Mouse (Mus musculus) midbrain, embryonic 16.5 days (tissue): Measurements from ENCODE around the gene Vipr1. TPM values are rescaled to one million over a fixed set of nuclear protein-coding genes. Genes with fewer than 3 reads are reported as not detected.

ENCODE experiments used
- ATAC-seq: fragments of 200-750 bp; cut with Nextera tagmentation; 2 replicates; pipeline ENCODE4 v1.8.0; 2017; ENCODE audit warnings: moderate TSS enrichment
- H3K27ac ChIP-seq: fragments of 300-500 bp; sonication (generic); 2 replicates; pipeline ENCODE4 v1.5.1; 2014; ENCODE audit warnings: mild to moderate bottlenecking, low read length, mixed read lengths
- H3K27me3 ChIP-seq: fragments of 300-500 bp; sonication (generic); 2 replicates; pipeline ENCODE4 v1.6.1; 2014; ENCODE audit warnings: low read depth, low read length, mixed read lengths; ENCODE audit not compliant: control insufficient read depth, insufficient read depth
- H3K36me3 ChIP-seq: fragments of 300-500 bp; sonication (generic); 2 replicates; pipeline ENCODE4 v1.6.1; 2014; ENCODE audit warnings: mild to moderate bottlenecking, low read length, moderate library complexity, mixed read lengths; ENCODE audit not compliant: control insufficient read depth, insufficient read depth
- H3K4me1 ChIP-seq: fragments of 300-500 bp; sonication (generic); 2 replicates; pipeline ENCODE4 v1.6.1; 2014; ENCODE audit warnings: mild to moderate bottlenecking, low read length, mixed read lengths; ENCODE audit not compliant: control insufficient read depth, insufficient read depth
- H3K4me2 ChIP-seq: fragments of 300-500 bp; sonication (generic); 2 replicates; pipeline ENCODE4 v1.6.1; 2014; ENCODE audit warnings: mild to moderate bottlenecking, low read length, mixed read lengths
- H3K4me3 ChIP-seq: fragments of 300-500 bp; sonication (generic); 2 replicates; pipeline ENCODE4 v1.5.1; 2014; ENCODE audit warnings: low read depth, mild to moderate bottlenecking, low read length, moderate library complexity, mixed read lengths
- H3K9ac ChIP-seq: fragments of 300-500 bp; sonication (generic); 2 replicates; pipeline ENCODE4 v1.6.1; 2014; ENCODE audit warnings: low read depth, low read length, mixed read lengths
- H3K9me3 ChIP-seq: fragments of 300-500 bp; sonication (generic); replicated peaks from 2 replicates; pipeline ENCODE4 v1.6.1; 2014; ENCODE audit warnings: mild to moderate bottlenecking, low read length, mixed read lengths; ENCODE audit not compliant: control insufficient read depth, poor library complexity, severe bottlenecking
- WGBS: fragments of 180-500 bp; shearing (Covaris S2); extraction: QIAGEN DNeasy Blood & Tissue Kit; methylation state at CpG from one replicate; pipeline ENCODE4 v1.1.7; 2014; 5-methylcytosine and 5-hydroxymethylcytosine counted together
- polyA plus RNA-seq: library from polyadenylated mRNA; unstranded; fragments of >200 nt; fragmentation: Nextera tagmentation; extraction: Ambion mirVana; gene quantifications from 2 replicates; pipeline ENCODE4 v1.2.1, GENCODE M21; 2015

Vipr1 gene
- polyA plus RNA-seq, 1 experiment from 2014 or later, result 0.15 TPM

DNA sequence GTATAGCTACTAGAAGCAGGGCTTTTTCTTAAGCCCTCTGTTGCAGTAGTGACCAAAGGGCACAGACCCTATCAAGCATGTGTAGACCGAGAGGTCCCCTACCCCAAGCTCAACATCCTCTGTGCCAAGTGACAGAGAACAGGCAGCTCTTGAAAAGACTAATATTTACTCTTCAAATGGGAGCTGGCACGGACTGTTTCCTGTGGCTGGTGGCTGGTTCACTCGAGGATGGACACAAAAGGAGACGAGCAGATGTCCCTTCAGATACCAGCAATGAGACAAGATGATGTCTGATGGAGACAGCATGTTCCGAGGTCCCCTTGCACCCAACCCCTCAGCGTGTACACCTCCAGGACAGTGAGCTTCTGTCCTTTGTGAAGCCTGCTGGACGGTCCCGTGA is 35.0 kb downstream of the Vipr1 start:
- H3K36me3 ChIP-seq, result no peaks in the 10 kb centered on the region; the same call in 1 of the 2 replicates
- no peak overlapping the region for H3K4me3 ChIP-seq
- no peak for ATAC-seq
- no peaks in the 10 kb centered on the region for H3K9me3 ChIP-seq
- no peak overlapping the region for H3K4me2 ChIP-seq
- 80% methylated on average over 8 of the region's 8 CpGs for WGBS
- no peaks in the 10 kb centered on the region; the same call in 1 of the 2 replicates for H3K4me1 ChIP-seq
- H3K27me3 ChIP-seq, result no peaks in the 10 kb centered on the region
- H3K27ac ChIP-seq, result no peak overlapping the region
- no peak overlapping the region for H3K9ac ChIP-seq

DNA sequence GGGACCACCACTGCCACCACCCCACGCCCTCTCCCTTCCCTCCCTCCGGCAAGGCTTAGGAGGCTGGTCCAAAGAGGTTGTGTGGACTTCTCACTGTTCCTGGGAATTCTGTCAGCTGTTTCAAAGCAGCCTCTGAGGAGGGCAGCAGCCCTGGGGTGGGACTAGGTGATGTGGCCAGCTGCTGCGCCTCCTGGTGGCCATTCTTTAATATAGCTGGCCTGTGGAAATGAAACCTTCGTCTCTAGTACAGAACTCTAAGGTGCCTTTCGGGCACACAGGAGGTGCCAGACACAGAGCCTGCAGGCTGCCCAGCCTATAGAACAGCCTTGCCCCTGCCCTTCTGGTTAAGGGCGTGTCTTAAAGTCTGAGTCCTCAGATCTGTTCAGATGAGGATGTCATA is 37.0 kb downstream of the Vipr1 start:
- 11% methylated on average over 6 of the region's 6 CpGs for WGBS
- peaks cover 5% of the 10 kb centered on the region for H3K36me3 ChIP-seq
- no peak overlapping the region for H3K9ac ChIP-seq
- ATAC-seq, result peak; percentile 64
- H3K9me3 ChIP-seq, result no peaks in the 10 kb centered on the region
- H3K4me3 ChIP-seq, result no peak overlapping the region
- no peaks in the 10 kb centered on the region; the same call in 1 of the 2 replicates for H3K4me1 ChIP-seq
- H3K27me3 ChIP-seq, result no peaks in the 10 kb centered on the region
- H3K27ac ChIP-seq, result no peak overlapping the region
- no peak overlapping the region for H3K4me2 ChIP-seq

DNA sequence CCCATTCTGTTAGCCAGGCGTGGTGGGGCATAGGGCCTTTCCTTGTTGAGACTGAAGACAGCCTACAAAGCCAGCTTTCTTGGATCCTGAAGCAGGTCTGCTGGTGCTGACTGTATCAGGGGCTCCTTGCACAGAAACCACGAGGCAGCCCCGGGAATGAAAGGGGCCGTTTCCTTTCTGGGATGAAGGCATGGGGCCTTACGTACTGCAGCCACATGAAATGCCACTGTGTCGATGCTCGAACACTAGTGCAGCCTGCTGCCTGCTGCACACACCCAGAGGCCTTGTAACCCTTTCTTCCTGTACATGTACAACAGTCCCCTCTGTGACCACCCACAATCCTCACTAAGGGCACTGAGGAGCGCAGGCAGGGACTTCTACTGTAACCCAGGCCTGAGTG is 38.7 kb downstream of the Vipr1 start:
- WGBS, result 79% methylated on average over 8 of the region's 8 CpGs
- Histone ChIP-seq H3K9ac (no peak overlapping the region), H3K4me1 (no peaks in the 10 kb centered on the region; the same call in 1 of the 2 replicates), H3K9me3 (no peaks in the 10 kb centered on the region), H3K4me3 (no peak overlapping the region), H3K36me3 (peaks cover 11% of the 10 kb centered on the region), H3K27ac (no peak overlapping the region), H3K4me2 (no peak overlapping the region), H3K27me3 (no peaks in the 10 kb centered on the region)
- ATAC-seq, result no peak

DNA sequence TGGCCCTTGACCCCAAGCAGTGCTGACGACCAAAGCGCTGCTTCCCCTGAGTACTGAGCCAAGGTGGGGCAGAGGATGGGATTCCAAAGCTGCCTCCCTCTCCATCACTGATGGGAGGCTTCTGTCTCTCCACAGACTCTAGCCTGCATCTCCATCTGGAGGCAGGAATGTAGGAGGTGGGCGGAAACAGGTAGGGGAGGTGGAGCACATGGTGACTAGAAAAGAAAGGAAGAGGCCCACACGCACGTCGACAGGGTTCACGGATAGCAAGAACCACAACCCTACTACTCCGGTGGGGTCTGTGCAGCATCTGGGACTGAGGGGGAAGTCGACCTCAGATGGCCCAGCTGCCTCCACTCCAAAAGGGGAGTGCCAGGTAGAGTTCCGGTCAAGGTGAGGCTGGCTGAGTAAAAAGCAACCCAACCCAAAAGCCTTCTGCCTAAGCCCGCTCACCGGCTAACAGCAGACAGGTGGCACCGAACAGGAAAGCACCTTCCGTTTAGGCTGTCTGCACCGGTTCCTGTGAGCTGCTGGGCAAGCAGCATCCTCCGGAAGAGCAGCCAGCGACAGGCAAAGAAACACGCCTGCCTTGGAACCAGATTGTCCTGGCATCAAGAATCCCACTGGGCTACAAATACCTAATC is 39.6 kb downstream of the Vipr1 start:
- Histone ChIP-seq H3K4me3 (no peak overlapping the region), H3K9me3 (no peaks in the 10 kb centered on the region), H3K9ac (no peak overlapping the region), H3K4me1 (no peaks in the 10 kb centered on the region; the same call in 1 of the 2 replicates), H3K27me3 (no peaks in the 10 kb centered on the region), H3K4me2 (no peak overlapping the region), H3K36me3 (peaks cover 11% of the 10 kb centered on the region), H3K27ac (no peak overlapping the region)
- ATAC-seq, result no peak
- WGBS, result 83% methylated on average over 18 of the region's 18 CpGs

- Histone ChIP-seq H3K4me1 (peaks cover 8% of the 10 kb centered on the region), H3K9me3 (no peaks in the 10 kb centered on the region), H3K4me3 (no peak overlapping the region), H3K4me2 (no peak overlapping the region), H3K9ac (no peak overlapping the region), H3K27ac (no peak overlapping the region), H3K36me3 (peaks cover 11% of the 10 kb centered on the region), H3K27me3 (no peaks in the 10 kb centered on the region)
- WGBS, result 79% methylated on average over 7 of the region's 7 CpGs
- ATAC-seq, result no peak
Observed at GRCm38 (mm10) chr9:121684702-121685101, 42.2 kb downstream of the Vipr1 start.

DNA sequence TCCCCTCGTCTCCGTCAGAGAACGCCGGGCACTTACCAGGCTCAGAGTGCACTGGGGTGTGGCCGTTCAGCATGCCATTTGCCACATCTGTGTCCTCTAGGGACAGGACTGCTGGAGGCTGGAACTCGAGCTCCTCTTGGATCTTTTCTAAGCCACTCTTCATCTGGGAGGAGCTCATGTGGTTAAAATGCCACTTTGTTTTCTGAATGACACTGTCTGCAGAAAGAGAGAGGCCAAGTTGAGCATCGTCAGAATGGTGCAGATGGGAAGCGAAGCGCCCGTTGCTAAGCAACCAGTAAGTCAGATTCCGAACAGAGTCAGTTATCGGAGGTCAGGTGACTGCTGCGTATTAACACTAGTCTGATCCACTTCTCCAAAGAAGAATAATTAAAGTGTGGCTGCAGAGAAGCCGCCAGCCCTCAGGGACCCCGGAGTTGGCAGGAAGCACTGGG is 47.7 kb downstream of the Vipr1 start:
- Histone ChIP-seq H3K4me3 (peak overlapping the region; percentile 19), H3K27me3 (no peaks in the 10 kb centered on the region), H3K36me3 (peaks cover 10% of the 10 kb centered on the region), H3K4me2 (peak overlapping the region; percentile 50), H3K9ac (no peak overlapping the region), H3K4me1 (peaks cover 21% of the 10 kb centered on the region), H3K27ac (peak overlapping the region; percentile 76), H3K9me3 (no peaks in the 10 kb centered on the region)
- ATAC-seq, result peak; percentile 96
- 20% methylated on average over 15 of the region's 15 CpGs for WGBS

DNA sequence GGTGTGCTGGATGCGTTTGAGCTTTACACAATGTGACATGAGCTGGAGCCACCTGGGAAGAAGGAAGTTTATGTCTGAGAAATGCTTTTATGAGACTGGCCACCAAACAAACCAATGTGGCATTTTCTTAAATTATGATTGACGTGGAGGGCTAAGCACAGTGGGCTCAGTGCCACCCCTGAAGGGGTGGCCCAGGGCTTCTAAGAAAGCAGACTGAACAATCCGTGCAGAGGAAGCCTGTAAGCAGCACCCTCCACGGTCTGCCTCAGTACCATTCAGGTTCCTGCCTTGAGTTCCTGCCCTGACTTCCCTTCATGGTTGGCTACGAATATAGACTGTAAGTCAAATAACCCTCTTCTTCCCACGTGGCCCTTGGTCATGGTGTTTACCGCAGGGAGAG is 48.2 kb downstream of the Vipr1 start:
- ATAC-seq, result peak; percentile 44
- peak overlapping the region; percentile 76 for H3K27ac ChIP-seq
- no peak overlapping the region for H3K4me3 ChIP-seq
- no peaks in the 10 kb centered on the region for H3K9me3 ChIP-seq
- no peak overlapping the region for H3K9ac ChIP-seq
- H3K4me2 ChIP-seq, result peak overlapping the region; percentile 50
- 64% methylated on average over 7 of the region's 7 CpGs for WGBS
- peaks cover 21% of the 10 kb centered on the region for H3K4me1 ChIP-seq
- H3K36me3 ChIP-seq, result peaks cover 14% of the 10 kb centered on the region
- H3K27me3 ChIP-seq, result no peaks in the 10 kb centered on the region

DNA sequence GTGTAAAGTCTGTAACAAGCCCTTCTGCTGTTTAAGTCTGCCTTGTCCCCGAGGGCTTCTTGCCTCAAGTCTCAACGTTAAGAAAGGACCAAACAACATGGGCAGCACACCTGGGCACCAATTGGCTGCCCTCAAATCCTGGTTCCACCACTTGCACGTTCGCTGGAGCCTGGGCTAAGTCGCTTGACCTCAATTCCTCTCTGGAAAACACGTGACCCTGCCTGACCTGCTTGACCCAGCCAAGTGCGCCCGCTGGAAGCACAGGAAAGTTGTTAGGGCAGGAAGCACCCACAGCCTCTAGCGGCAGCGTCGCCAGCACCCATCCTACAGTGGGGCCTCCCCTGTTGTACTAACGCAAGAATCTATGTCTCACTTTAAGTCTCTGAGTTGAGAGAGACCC is 52.2 kb downstream of the Vipr1 start:
- Histone ChIP-seq H3K4me2 (no peak overlapping the region), H3K9me3 (no peaks in the 10 kb centered on the region), H3K4me3 (no peak overlapping the region), H3K36me3 (peaks cover 15% of the 10 kb centered on the region), H3K4me1 (peaks cover 13% of the 10 kb centered on the region), H3K27ac (no peak overlapping the region), H3K27me3 (no peaks in the 10 kb centered on the region), H3K9ac (no peak overlapping the region)
- 87% methylated on average over 12 of the region's 12 CpGs for WGBS
- ATAC-seq, result no peak

DNA sequence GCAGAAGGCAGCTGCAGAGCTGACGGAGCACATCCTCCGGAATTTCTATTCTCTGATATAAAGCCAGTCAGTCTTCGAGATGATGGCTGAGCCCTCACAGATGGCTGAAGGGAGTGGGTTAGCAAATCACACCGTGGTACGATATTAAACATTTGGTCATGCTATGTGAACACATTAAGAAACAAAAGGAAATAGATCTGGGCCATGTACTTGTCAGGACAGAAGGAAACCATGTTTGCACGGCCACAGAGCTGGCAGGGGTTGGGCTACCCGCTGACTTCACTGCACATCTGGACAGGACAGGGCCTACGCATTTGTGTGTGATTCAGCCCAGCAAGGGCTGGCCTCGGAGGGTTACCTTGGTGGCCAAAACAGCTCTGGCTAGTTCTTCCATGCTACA is 54.1 kb downstream of the Vipr1 start:
- H3K27me3 ChIP-seq, result no peaks in the 10 kb centered on the region
- H3K4me3 ChIP-seq, result no peak overlapping the region
- no peak overlapping the region for H3K4me2 ChIP-seq
- no peaks in the 10 kb centered on the region for H3K9me3 ChIP-seq
- H3K9ac ChIP-seq, result no peak overlapping the region
- H3K36me3 ChIP-seq, result peaks cover 15% of the 10 kb centered on the region
- H3K4me1 ChIP-seq, result no peaks in the 10 kb centered on the region
- ATAC-seq, result no peak
- no peak overlapping the region for H3K27ac ChIP-seq
- WGBS, result 89% methylated on average over 9 of the region's 9 CpGs
